Mouse (Mus musculus) urinary bladder, postnatal 36 days (tissue): ENCODE data around the gene Afdn.
"Not testable (repeated sequence)": the region's sequence is repeated elsewhere in the genome, so short reads cannot be mapped to it uniquely, and the experiment has no call there.

ENCODE experiments used
- DNase-seq, 2 experiments: peaks; one replicate each; pipeline ENCODE4 v3.0.0; 2022; ENCODE audit warnings: low spot score in 2 of 2, mixed read lengths in 1 of 2

Afdn gene

DNA sequence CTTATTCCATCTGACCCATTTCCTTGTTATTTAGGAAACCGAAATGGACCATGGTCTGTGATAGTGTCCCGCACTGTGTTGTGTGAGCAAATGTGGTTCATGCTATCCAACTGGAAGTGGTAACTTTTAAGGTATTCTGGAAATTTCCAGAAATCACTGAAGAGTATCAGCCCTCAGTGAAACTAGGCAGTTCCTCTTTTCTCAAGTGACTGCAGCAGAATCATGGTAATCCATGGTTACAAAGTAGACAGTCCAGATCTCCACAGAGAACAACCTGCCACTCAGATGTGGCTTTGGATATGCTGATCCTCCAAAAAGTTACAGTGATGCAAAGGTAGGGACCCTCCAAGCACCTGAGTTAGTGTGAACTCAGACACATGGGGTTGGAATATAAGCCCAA lies 21.4 kb upstream of the Afdn start:
- DNase-seq, result no peak

DNA sequence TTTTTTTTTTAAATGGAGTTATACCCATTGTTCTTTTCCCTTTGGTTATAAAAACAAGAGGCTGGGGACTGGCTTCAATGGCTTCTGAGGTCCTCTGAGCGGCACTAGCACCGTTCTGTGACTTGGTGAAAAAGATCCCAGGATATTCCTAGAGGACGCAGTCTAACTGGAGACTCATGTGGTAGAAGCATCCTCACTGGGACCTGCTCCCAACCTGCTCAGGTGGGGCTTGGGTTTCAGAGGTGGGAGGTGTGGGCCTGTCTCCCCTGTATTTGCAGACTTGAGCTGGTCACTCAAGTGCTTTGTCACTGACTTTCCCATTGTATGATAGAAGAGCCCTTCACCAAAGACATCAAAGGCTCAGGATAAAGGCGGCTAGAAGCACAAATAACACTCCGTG lies 20.4 kb upstream of the Afdn start:
- no peak for DNase-seq

GRCm38 (mm10) chr17:13740796-13741195 lies 19.5 kb upstream of the Afdn start:
- DNase-seq, result no peak

DNA sequence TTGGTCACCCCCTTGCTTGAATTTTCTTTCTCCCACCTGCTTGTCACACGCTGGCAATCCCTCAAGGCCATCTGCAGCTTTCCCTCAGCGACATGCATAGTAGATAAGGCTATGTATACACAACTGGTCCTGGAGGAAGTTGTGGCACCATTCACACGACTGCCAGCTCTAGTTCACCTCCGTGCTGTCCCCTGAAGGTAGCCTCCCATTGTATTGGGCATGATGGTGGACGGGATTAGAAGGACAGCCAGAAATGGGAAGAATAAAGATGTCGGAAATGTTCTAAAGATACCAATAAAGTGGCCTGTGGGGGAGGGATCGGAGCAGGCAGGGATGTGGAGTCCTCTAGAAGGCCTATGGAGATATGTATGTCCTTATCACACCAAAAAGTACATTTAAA lies 18.7 kb upstream of the Afdn start:
- DNase-seq, result no peak

DNA sequence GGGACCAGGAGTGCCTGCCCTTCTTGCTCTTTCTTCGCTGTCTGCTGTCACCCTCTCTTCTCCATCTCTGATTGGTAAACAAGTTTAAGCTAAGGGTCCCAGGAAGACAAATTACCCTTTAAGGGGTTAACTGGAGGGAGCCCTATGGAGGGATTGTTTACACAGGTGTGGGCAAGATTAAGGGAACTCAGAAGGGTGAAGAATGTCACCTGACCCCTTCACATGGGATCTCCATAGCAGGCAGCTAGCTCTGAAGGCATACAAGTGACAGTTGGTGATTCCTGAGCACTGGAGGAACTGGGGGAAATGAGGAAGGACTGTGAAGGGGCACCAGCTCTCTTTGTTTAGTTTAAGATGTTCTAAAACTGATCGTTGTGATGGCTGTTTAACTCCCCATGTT lies 18.0 kb upstream of the Afdn start:
- no peak for DNase-seq

GRCm38 (mm10) chr17:13742941-13743708 lies 17.2 kb upstream of the Afdn start:
- no peak for DNase-seq

DNA sequence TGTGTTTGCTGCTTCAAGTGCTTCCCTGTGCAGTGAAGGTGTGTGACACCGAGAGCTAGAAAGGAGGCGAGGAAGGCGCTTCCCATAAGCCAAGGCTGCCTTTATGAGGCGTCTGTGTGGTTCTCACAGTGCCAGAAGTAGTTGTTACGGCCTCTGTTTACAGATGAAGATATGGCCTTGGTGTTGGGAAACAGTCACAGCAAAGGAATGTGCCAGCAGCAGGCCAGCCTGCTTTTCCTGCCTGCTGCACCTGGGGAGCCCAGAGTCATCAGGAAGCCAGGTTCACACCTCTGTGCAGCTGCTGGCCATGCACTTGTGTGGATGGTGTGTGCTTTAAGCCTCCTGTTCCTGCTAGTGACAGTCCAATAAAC lies 16.6 kb upstream of the Afdn start:
- DNase-seq, result peak; percentile 51 to 70

- no peak for DNase-seq
These were observed 16.1 kb upstream of the Afdn start for GRCm38 (mm10) chr17:13744219-13744618.

DNA sequence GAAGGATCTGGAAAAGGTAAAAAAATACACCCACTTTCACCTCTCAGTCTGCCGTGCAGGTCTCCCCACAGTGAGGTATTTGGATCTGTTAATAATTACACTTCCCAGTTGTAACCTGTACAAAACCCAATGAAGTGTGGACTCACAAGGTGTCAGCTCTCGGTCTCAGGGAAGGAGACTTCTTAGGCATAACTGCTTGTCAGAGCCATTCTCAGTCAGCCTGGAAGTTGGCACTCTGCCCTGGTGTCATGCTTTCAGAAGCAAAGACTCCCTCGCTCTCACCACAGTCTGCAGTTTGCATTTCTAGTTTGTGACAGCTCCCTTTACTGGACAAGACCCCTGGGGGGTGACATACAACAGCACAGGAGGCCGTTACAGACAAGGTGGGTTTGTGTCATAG lies 15.5 kb upstream of the Afdn start:
- DNase-seq, result no peak

DNA sequence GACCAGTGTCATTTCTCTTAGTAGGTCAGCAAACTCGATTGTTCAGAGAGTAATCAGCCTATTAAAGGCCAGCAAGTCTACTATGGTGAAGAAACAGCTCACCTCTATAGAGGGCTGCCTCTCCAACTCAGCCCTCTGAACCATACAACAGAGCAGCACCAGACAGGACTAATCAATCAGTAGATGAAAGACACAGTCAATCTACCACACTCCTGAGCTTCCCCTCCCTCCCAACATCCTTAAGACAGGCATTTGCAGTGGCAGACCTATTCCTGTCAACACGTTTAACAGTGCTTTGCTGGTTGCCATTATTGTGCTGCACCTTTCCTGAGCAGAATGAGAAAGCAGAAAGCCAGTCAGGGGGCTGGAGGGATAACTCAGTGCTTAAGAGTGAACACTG lies 15.0 kb upstream of the Afdn start:
- DNase-seq, result no peak

- no peak for DNase-seq
These were observed 14.0 kb upstream of the Afdn start for GRCm38 (mm10) chr17:13746330-13746729.

DNA sequence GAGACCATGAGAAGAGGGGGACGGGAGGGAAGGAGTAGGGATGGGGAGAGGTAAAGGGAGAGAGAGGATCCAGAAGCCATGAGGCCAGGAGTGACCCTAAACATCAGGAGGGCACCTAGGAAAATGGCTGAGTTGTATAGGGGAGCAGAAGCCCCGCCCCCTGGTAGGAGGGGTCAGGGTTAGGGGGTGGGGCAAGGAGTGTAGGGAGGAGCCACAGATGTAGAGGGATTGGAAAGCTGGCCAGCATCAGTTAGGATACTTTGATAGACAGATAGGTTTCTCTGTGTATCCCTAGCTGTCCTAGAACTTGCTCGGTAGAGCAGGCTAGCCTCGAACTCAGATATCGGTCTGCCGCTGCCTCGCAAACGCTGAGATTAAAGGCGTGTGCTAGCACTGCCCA lies 12.7 kb upstream of the Afdn start:
- DNase-seq, result no peak

- DNase-seq, result no peak
These were observed 11.3 kb upstream of the Afdn start for GRCm38 (mm10) chr17:13749027-13749426.

- no peak for DNase-seq
These were observed 6.4 kb upstream of the Afdn start for GRCm38 (mm10) chr17:13753918-13754317.

DNA sequence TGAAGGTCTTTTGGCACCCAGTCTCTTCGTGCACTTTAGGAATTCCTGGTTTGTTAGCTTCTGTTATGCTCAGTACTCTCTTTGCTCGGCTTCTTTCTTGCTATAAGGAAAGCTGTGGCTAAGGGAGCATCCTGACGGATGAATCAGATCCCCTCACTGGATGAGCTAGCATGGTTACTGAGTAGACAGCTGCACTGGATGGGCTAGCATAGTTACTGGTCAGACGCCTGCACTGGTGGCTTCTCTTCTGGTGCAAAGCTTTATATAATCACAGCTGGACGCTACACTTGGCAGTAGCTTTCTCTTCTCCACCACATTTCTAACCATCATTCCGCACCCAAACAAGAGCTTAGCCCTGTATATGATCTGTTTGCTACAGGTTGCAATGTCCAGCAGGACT lies 5.4 kb upstream of the Afdn start:
- DNase-seq, result no peak

- DNase-seq, result no peak
These were observed 1.8 kb upstream of the Afdn start for GRCm38 (mm10) chr17:13758586-13758985.

- no peak for DNase-seq
These were observed 1.0 kb upstream of the Afdn start for GRCm38 (mm10) chr17:13759156-13759852.

- DNase-seq, result no peak
These were observed 388 bp downstream of the Afdn start for GRCm38 (mm10) chr17:13760675-13761178.

DNA sequence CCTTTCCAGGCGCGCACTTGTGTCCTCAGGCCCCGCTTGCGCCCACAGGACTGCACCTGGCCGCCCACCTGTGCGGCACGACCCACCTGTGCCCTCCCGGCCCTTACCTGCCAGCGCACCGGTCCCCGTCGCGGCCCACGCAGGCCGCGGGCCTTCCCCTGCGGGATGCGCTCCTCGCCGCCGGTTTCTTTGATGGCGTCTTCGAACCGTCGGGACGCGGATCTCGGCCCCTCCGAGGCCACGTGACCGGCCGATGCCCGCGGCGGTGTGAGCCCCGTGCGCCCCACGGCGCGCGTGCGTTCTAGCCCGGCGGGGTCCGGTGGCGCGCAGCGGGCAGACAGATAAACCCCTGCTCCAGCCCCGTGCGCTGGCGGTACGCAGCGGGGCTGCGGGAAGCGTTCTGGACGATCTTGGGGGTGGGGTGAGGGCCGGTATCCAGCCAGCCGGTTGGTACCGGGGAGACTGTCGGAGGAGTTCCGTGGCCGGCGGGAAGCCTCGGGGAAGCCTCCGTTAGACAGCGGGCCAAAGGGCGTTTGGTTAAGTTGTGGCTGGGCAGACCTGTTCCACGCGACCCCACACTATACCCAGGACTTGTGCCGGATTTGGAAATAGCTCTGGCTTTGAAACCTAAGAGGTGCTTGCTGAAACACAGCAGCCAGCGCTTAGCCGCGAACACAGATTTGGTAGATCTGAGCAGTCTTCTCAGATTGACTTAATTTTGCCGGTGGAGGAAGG lies 1.0 kb downstream of the Afdn start, which contains the start of gene Tcte2:
Tcte2 (minus strand) TSS at position 647 of the 735 bp plus-strand sequence.
- DNase-seq, result no peak

DNA sequence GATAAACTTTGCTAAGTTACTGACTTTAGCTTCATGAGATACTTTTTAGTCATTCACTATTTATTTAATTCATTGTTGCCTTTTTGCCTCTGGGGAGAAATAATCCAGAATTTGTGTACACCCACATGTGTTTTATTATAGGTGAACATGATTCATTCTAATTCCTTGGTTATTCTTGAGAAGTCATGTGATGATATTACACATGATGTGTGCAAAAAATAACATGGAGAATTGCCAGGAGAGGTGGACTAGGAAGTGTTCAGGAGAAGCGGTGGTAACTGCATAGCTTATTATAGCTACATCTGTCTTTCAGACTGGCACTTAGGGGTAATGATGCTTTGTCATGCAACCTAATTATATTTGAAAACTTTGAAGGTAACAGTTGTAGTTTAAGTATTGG lies 3.5 kb downstream of the Afdn start:
- no peak for DNase-seq

- not testable (repeated sequence) for DNase-seq
These were observed 4.6 kb downstream of the Afdn start for GRCm38 (mm10) chr17:13764911-13765310.

- no peak for DNase-seq
These were observed 8.2 kb downstream of the Afdn start for GRCm38 (mm10) chr17:13768531-13768930.

- no peak for DNase-seq
These were observed 8.9 kb downstream of the Afdn start for GRCm38 (mm10) chr17:13769256-13769655.
